Mouse (Mus musculus) bone marrow, adult 2 months (tissue): ENCODE data around the gene Mgat5b. TPM values are rescaled to one million over a fixed set of nuclear protein-coding genes. Genes with fewer than 3 reads are reported as not detected.

Experiments
- H3K27ac ChIP-seq: fragments of 200-500 bp; 2 replicates; pipeline ENCODE4 v1.5.1; 2012; ENCODE audit warnings: low read depth, mild to moderate bottlenecking, control low read depth, inconsistent platforms, low read length; ENCODE audit not compliant: control insufficient read depth, poor library complexity, insufficient read depth
- H3K4me1 ChIP-seq: fragments of 200-500 bp; 2 replicates; pipeline ENCODE4 v1.6.1; 2011; ENCODE audit warnings: low read length; ENCODE audit not compliant: control insufficient read depth, insufficient read depth
- H3K4me3 ChIP-seq: fragments of 200-500 bp; replicated peaks from 2 replicates; pipeline ENCODE3; 2011; ENCODE audit warnings: mild to moderate bottlenecking, low read depth, low read length, control low read depth; ENCODE audit not compliant: control insufficient read depth
- CTCF ChIP-seq: fragments of 200-500 bp; IDR thresholded peaks from 2 replicates; pipeline ENCODE4 v1.5.1; 2011; ENCODE audit warnings: low read length, control low read depth; ENCODE audit not compliant: control insufficient read depth, insufficient read depth
- POLR2A ChIP-seq: fragments of 200-500 bp; IDR thresholded peaks from 2 replicates; pipeline ENCODE4 v1.6.1; 2011; ENCODE audit warnings: low read depth, mild to moderate bottlenecking, control low read depth, low read length, borderline replicate concordance; ENCODE audit not compliant: control insufficient read depth
- WGBS: fragments of 180-500 bp; shearing (Covaris S2); methylation state at CpG from one replicate; pipeline ENCODE4 v1.1.7; 2018; 5-methylcytosine and 5-hydroxymethylcytosine counted together
- polyA plus RNA-seq: library from polyadenylated mRNA; stranded (reverse); fragments of >200 nt; gene quantifications from 2 replicates; pipeline ENCODE4 v1.2.4, GENCODE M21; 2011; ENCODE audit warnings: low replicate concordance; ENCODE audit not compliant: missing spikeins, insufficient read depth, insufficient read length

The Mgat5b gene
- polyA plus RNA-seq, 1 experiment = not detected

- WGBS = 56% methylated on average over 4 of the region's 4 CpGs
- H3K4me3 ChIP-seq = no peak overlapping the region
- peaks cover 2% of the 10 kb centered on the region; the same call in 1 of the 2 replicates for H3K4me1 ChIP-seq
- TF ChIP-seq POLR2A = no peak
- no peak for TF ChIP-seq CTCF
- no peak overlapping the region for H3K27ac ChIP-seq
Measured at GRCm38 (mm10) chr11:117031249-117031648, 112.6 kb downstream of the Mgat5b start.

GRCm38 (mm10) chr11:117035661-117036336 lies 117.1 kb downstream of the Mgat5b start:
- WGBS = 73% methylated on average over 11 of the region's 11 CpGs
- no peak overlapping the region for H3K27ac ChIP-seq
- H3K4me1 ChIP-seq = no peaks in the 10 kb centered on the region
- H3K4me3 ChIP-seq = no peak overlapping the region
- no peak for TF ChIP-seq CTCF
- TF ChIP-seq POLR2A = no peak

Other genes starting within 250 kb of the Mgat5b start
- gene St6galnac1, start 143.4 kb upstream of the Mgat5b start, polyA plus RNA-seq = not detected in 2 replicates
- 1.7 and 6.6 TPM in 2 replicates for gene Mxra7, start 90.8 kb upstream of the Mgat5b start, polyA plus RNA-seq
- 21.3 and 52.9 TPM in 2 replicates for gene Mettl23, start 75.6 kb upstream of the Mgat5b start, polyA plus RNA-seq
- 17.3 and 41.8 TPM in 2 replicates for gene Jmjd6, start 75.4 kb upstream of the Mgat5b start, polyA plus RNA-seq
- gene Mfsd11, start 66.4 kb upstream of the Mgat5b start, polyA plus RNA-seq = 6.2 and 26.4 TPM in 2 replicates
- gene Srsf2, start 65.8 kb upstream of the Mgat5b start, polyA plus RNA-seq = 438 and 524 TPM in 2 replicates
- 13.5 and 22.8 TPM in 2 replicates for gene Sec14l1, start 196.3 kb downstream of the Mgat5b start, polyA plus RNA-seq